Mouse (Mus musculus) neural tube, embryonic 15.5 days (tissue): ENCODE data around the gene Pepd. TPM values are rescaled to one million over a fixed set of nuclear protein-coding genes. Genes with fewer than 3 reads are reported as not detected.
A peak's percentile ranks its signal among the peaks of the same experiment; 100 is the strongest.

Experiments used
- ATAC-seq: fragments of 200-750 bp; cut with Nextera tagmentation; 2 replicates; pipeline ENCODE4 v1.8.0; 2017; ENCODE audit warnings: mild to moderate bottlenecking, moderate TSS enrichment, moderate library complexity; ENCODE audit not compliant: low FRiP score
- H3K27ac ChIP-seq: fragments of 300-500 bp; sonication (generic); replicated peaks from 2 replicates; pipeline ENCODE4 v1.5.1; 2015; ENCODE audit warnings: mild to moderate bottlenecking, inconsistent platforms
- H3K27me3 ChIP-seq: fragments of 300-500 bp; sonication (generic); replicated peaks from 2 replicates; pipeline ENCODE4 v1.6.1; 2015; ENCODE audit warnings: inconsistent platforms
- H3K36me3 ChIP-seq: fragments of 300-500 bp; sonication (generic); 2 replicates; pipeline ENCODE4 v1.6.1; 2015; ENCODE audit warnings: inconsistent platforms
- H3K4me1 ChIP-seq: fragments of 300-500 bp; sonication (generic); 2 replicates; pipeline ENCODE4 v1.6.1; 2015; ENCODE audit warnings: inconsistent platforms
- H3K4me2 ChIP-seq: fragments of 300-500 bp; sonication (generic); 2 replicates; pipeline ENCODE4 v1.6.1; 2015; ENCODE audit warnings: inconsistent platforms, mild to moderate bottlenecking, moderate library complexity
- H3K4me3 ChIP-seq: fragments of 300-500 bp; sonication (generic); replicated peaks from 2 replicates; pipeline ENCODE4 v1.5.1; 2015; ENCODE audit warnings: mild to moderate bottlenecking, inconsistent platforms
- H3K9ac ChIP-seq: fragments of 300-500 bp; sonication (generic); replicated peaks from 2 replicates; pipeline ENCODE4 v1.6.1; 2015; ENCODE audit warnings: mild to moderate bottlenecking, inconsistent platforms
- H3K9me3 ChIP-seq: fragments of 300-500 bp; sonication (generic); replicated peaks from 2 replicates; pipeline ENCODE4 v1.6.1; 2016; ENCODE audit warnings: inconsistent platforms
- WGBS: fragments of 180-500 bp; shearing (Covaris S2); methylation state at CpG from one replicate; pipeline ENCODE4 v1.1.7; 2015; ENCODE audit warnings: mixed read lengths; 5-methylcytosine and 5-hydroxymethylcytosine counted together
- polyA plus RNA-seq: library from polyadenylated mRNA; unstranded; fragments of >200 nt; fragmentation: Nextera tagmentation; extraction: Ambion mirVana; gene quantifications from 2 replicates; pipeline ENCODE4 v1.2.1, GENCODE M21; 2015

The Pepd gene
- polyA plus RNA-seq, 1 experiment from 2014 or later, result 67.5 TPM

DNA sequence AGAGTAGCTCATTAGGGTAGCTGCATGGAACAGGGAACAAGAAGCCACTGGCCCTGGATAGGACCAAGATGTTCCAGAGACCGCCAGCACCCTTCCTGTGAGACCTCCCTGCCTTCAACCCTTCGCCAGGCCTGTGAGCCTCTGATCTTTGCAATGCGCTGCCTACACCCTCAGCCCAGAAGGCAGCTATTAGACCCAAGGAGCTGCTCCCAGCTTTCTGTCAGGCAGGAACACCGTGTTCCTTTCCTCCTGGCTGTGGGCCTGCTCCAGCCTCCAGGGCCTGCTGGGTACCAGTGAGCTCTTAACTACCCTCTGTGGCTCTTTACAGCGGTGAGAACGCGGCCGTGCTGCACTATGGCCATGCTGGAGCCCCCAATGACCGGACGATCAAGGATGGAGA lies 109.2 kb downstream of the Pepd start:
- no peaks in the 10 kb centered on the region for H3K36me3 ChIP-seq
- H3K27ac ChIP-seq, result no peak overlapping the region
- peaks cover 21% of the 10 kb centered on the region for H3K4me1 ChIP-seq
- H3K9me3 ChIP-seq, result no peaks in the 10 kb centered on the region
- no peaks in the 10 kb centered on the region for H3K27me3 ChIP-seq
- no peak overlapping the region for H3K9ac ChIP-seq
- WGBS, result 86% methylated on average over 10 of the region's 10 CpGs
- H3K4me2 ChIP-seq, result no peak overlapping the region
- ATAC-seq, result no peak
- no peak overlapping the region for H3K4me3 ChIP-seq

DNA sequence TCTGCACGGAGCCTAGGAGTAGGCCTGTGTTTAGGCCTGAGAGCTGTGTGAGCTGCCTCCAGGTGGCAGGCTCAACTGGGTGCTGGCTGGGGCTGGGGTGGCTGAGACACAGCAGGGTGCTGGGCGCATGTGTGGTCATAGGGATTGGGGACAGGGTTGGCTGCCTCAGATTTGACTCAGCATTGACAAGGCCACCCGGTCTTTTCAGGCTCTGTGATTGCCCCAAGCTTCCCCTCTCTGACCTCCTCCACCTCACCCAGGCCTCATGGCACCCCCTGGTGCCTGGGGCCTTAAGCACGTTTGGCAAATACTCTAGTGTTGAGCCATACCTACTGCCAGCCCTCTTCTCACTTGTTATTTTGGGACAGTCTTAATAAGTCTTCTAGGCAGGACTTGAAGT lies 111.1 kb downstream of the Pepd start:
- no peak for ATAC-seq
- Histone ChIP-seq H3K27ac (no peak overlapping the region), H3K4me3 (no peak overlapping the region), H3K4me2 (no peak overlapping the region), H3K9ac (no peak overlapping the region), H3K36me3 (no peaks in the 10 kb centered on the region), H3K27me3 (no peaks in the 10 kb centered on the region), H3K9me3 (no peaks in the 10 kb centered on the region), H3K4me1 (peaks cover 36% of the 10 kb centered on the region)
- 87% methylated on average over 4 of the region's 4 CpGs for WGBS

DNA sequence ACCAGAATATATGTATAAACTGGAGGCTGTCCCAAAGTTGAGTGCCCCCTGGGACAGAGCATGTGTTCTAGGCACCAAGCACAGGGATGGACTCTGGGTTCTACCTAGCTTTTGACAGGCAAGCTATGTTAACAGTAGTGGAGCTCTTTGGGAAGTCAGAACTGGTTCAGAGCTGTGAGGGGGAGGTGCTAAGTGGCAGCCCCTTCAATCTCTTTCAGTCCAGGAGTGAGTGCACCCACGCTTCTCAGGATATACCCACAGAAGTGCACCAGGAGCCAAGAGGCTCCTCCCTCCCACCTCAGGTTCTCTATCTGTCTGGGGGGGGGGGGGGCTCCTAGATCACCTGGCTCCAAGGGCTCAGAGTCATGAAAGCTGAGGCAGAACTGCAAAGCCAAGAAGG lies 112.2 kb downstream of the Pepd start:
- H3K9me3 ChIP-seq, result no peaks in the 10 kb centered on the region
- no peaks in the 10 kb centered on the region for H3K27me3 ChIP-seq
- no peaks in the 10 kb centered on the region for H3K36me3 ChIP-seq
- H3K4me2 ChIP-seq, result no peak overlapping the region
- no peak overlapping the region for H3K9ac ChIP-seq
- H3K4me3 ChIP-seq, result no peak overlapping the region
- ATAC-seq, result no peak
- H3K4me1 ChIP-seq, result peaks cover 45% of the 10 kb centered on the region
- H3K27ac ChIP-seq, result no peak overlapping the region
- 79% methylated on average over 1 of the region's 1 CpGs for WGBS

DNA sequence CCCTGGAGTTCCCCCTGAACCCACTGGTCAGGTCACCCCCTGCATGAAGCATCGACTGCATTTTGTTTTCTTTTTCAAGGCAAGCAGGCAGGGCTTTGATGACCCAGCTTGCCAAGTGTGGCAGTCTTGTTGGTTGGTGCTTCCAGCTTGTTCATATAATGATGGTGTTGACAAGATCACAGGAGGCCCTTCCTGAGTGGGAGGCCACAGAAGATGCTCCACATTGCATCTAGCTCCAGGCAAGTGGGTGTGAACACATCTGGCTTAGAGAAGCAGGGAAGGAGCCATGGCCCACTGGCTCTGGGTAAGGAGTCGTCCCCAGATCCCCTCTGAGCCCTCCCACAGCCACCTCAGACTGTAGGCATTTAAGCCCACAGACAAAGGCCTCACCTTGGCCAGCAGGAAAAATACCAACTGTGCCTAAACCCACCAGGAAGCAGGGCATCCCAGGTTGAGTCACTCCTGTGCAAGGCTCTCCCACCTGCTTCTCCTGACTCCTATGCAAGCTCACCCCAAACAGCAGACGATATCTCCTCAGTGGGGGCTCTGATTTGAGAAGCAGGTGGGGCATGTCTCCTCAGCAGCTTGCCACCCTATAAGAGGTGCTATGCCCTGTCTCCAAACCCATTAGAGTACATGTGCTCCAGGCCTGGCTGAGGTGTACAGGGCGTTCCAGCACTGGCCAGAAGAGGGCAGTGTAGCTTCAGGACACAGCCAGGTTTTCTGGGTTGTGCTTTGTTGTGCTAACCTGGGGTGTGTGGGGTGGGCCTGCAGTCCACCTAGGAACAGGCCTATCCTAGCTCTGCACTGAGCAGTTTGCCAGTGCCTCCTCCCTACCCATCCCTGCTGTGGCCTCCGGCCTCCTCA lies 113.5 kb downstream of the Pepd start:
- Histone ChIP-seq H3K27me3 (no peaks in the 10 kb centered on the region), H3K36me3 (no peaks in the 10 kb centered on the region), H3K4me1 (peaks cover 39% of the 10 kb centered on the region), H3K9ac (no peak overlapping the region), H3K4me2 (no peak overlapping the region), H3K9me3 (no peaks in the 10 kb centered on the region), H3K4me3 (no peak overlapping the region), H3K27ac (no peak overlapping the region; the same call in 1 of the 2 replicates)
- WGBS, result 47% methylated on average over 5 of the region's 5 CpGs
- peak; percentile 48 for ATAC-seq

DNA sequence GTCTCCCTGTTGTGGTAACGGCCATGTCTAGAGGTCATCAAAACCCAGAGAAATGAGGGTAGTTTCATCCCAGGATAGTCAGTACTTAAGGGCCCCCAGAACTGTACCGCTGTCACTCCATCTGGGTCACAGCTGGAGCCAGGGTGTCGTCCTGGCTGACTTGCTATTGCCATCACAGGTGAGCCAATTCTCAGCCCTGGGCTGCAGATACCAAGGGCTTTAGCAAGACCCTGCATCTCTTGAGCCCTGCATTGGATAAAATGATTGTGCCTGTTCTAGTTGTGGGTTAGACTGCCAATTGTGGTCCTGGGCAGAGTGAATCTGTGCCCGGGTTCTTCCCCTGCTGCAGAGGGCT lies 114.1 kb downstream of the Pepd start:
- ATAC-seq, result no peak
- WGBS, result 84% methylated on average over 4 of the region's 4 CpGs
- Histone ChIP-seq H3K27me3 (no peaks in the 10 kb centered on the region), H3K36me3 (no peaks in the 10 kb centered on the region), H3K4me3 (no peak overlapping the region), H3K4me1 (peaks cover 35% of the 10 kb centered on the region), H3K27ac (no peak overlapping the region; the same call in 1 of the 2 replicates), H3K9ac (no peak overlapping the region), H3K4me2 (no peak overlapping the region), H3K9me3 (no peaks in the 10 kb centered on the region)

DNA sequence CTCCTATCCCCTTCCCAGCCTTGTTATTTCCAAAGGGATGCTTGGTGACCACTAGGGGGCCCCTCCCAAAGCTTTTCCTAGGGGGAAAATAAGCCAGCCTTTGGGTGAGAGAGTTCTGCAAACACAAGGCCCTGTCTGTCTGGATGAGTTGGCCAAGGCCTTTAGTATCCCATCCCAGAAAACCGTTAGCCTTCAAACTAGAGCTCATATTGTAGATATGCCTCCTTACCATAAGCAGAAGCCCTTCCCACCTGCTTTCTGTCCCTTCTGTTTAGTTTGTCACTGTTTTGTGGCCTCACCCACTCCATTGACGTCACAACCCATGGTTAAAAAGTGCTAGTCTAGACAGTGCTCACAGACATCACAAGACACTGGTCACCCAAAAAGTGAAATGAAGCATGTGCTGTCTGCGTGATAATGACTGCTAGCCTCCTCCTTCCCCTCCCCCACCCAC lies 114.7 kb downstream of the Pepd start:
- no peaks in the 10 kb centered on the region for H3K9me3 ChIP-seq
- no peak overlapping the region for H3K27ac ChIP-seq
- no peak for ATAC-seq
- H3K4me1 ChIP-seq, result peaks cover 30% of the 10 kb centered on the region
- no peak overlapping the region for H3K9ac ChIP-seq
- H3K27me3 ChIP-seq, result no peaks in the 10 kb centered on the region
- no peak overlapping the region for H3K4me2 ChIP-seq
- WGBS, result 81% methylated on average over 3 of the region's 3 CpGs
- H3K36me3 ChIP-seq, result peaks cover 5% of the 10 kb centered on the region; the same call in 1 of the 2 replicates
- no peak overlapping the region for H3K4me3 ChIP-seq

DNA sequence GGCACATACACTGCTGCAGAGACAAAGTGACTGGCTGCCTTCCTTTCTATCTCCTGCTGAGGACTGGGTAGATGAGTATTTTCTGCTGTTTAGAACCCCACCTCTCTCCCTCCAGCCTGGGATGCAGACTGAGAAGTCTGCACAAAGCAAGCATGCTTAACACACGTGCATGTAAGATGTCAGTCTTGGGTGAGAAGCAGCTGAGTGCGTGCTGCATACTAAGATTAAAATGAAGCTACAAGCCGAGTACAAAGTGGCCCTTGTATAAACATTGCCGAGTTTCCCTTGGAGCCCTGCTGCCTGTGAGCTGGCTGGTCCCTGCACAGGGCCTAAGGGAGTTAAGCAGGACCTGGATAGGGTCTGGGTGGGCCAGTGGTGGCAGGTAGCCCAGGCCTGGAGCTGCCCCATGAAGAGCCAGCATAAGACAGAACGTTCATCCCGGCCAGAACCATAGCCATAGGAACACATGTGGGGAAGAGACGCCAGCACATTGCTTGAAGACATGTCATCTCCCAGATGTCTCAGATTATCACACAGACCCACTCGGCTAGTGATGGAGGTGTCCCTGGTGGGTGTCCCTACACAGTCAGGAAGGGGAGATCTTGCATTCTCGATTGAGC lies 115.7 kb downstream of the Pepd start:
- Histone ChIP-seq H3K27me3 (no peaks in the 10 kb centered on the region), H3K9me3 (no peaks in the 10 kb centered on the region), H3K4me1 (peaks cover 30% of the 10 kb centered on the region), H3K4me2 (no peak overlapping the region), H3K27ac (peak overlapping the region; percentile 33), H3K4me3 (no peak overlapping the region), H3K9ac (no peak overlapping the region), H3K36me3 (peaks cover 8% of the 10 kb centered on the region; the same call in 1 of the 2 replicates)
- ATAC-seq, result no peak
- 70% methylated on average over 9 of the region's 9 CpGs for WGBS

DNA sequence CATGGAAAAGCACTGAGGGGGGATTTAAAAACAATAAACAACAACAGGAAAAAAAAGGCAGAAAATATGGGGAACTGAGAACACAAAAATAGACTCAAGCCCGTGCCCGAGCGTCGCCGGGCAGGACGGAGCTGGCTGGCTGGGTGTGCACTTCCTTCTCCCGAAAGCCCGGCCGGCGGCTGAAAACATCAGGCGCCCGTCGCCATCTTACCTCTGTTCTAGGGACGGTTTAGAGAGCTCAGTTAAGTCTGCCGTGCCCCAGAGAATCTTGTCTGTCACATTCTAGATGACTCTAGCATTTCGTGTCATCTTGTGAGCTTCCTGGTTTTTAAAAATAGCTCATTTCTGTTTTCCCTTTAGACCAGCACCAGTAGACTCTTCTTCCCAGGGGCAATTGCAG lies 116.4 kb downstream of the Pepd start:
- H3K4me3 ChIP-seq, result no peak overlapping the region
- H3K27ac ChIP-seq, result no peak overlapping the region; the same call in 1 of the 2 replicates
- H3K4me2 ChIP-seq, result no peak overlapping the region
- ATAC-seq, result no peak
- WGBS, result 78% methylated on average over 16 of the region's 16 CpGs
- no peaks in the 10 kb centered on the region for H3K9me3 ChIP-seq
- H3K27me3 ChIP-seq, result no peaks in the 10 kb centered on the region
- no peak overlapping the region for H3K9ac ChIP-seq
- H3K4me1 ChIP-seq, result peaks cover 30% of the 10 kb centered on the region
- H3K36me3 ChIP-seq, result peaks cover 8% of the 10 kb centered on the region; the same call in 1 of the 2 replicates

DNA sequence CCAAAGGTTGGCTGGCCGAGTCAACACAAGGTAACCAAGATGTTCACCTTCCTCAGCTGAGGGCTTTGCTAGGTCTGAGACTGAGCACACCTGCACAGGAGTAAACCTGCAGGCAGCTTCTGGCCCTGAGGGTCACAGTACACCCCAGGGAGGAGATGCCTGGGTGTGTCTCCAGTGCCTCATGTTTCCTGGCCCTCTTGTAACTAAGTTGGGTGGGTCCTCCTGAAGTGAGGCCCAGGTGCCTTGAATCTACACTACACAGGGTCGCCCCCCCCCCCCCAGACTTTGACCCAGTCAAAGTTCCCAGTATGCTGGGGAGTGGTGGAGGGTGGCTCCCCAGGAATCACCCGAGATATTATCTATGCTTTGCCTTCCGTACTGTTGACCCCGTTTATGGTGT lies 117.0 kb downstream of the Pepd start:
- no peaks in the 10 kb centered on the region for H3K9me3 ChIP-seq
- WGBS, result 86% methylated on average over 5 of the region's 5 CpGs
- no peak for ATAC-seq
- H3K27ac ChIP-seq, result no peak overlapping the region
- H3K9ac ChIP-seq, result no peak overlapping the region
- H3K36me3 ChIP-seq, result peaks cover 8% of the 10 kb centered on the region
- H3K27me3 ChIP-seq, result no peaks in the 10 kb centered on the region
- peaks cover 37% of the 10 kb centered on the region for H3K4me1 ChIP-seq
- no peak overlapping the region for H3K4me2 ChIP-seq
- no peak overlapping the region for H3K4me3 ChIP-seq

DNA sequence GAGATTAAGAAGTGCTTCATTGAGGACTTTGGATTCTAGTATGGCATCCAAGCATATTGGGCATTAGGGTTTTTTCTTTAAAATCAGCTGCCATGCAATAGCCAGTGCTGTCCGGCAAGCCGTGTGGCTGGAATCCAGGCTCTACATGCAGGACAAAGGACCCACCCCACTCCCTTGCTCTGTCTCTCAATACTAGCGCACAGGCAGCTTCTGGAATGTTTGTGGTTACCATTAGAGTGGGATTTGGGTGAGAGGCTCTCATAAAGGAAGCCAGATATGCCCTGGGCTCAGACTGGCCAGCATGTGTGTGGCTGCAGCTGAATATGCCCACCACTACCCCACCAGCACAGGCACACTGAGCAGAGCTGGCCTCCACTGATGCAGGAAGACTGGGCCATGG lies 117.5 kb downstream of the Pepd start:
- Histone ChIP-seq H3K9me3 (no peaks in the 10 kb centered on the region), H3K4me3 (no peak overlapping the region), H3K4me1 (peaks cover 37% of the 10 kb centered on the region), H3K27ac (no peak overlapping the region), H3K36me3 (peaks cover 8% of the 10 kb centered on the region), H3K27me3 (no peaks in the 10 kb centered on the region), H3K9ac (no peak overlapping the region), H3K4me2 (no peak overlapping the region)
- no peak for ATAC-seq
- WGBS, result 78% methylated on average over 3 of the region's 3 CpGs

DNA sequence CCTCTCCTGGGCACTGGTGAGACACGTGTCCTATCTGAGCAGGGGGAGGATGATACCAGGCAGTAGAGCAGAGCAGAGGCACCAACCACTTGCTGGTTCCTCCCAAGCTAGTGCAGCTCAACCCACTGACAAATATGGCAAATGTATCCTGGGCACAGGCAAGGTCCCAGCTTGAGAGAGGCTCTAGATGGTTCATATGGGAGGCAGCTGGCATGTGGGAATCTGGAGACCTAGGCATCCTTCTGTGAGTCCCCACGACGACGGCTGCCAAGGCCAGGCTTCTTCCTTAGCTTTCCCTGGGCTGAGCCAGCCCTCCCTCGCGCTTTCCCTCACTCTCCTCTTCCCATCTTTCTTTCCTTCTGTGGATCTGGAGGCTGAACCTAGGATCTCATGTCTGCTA lies 118.4 kb downstream of the Pepd start:
- Histone ChIP-seq H3K27me3 (no peaks in the 10 kb centered on the region), H3K36me3 (peaks cover 8% of the 10 kb centered on the region), H3K4me1 (peaks cover 45% of the 10 kb centered on the region), H3K27ac (no peak overlapping the region), H3K4me3 (no peak overlapping the region), H3K4me2 (no peak overlapping the region), H3K9me3 (no peaks in the 10 kb centered on the region), H3K9ac (no peak overlapping the region)
- WGBS, result 88% methylated on average over 6 of the region's 6 CpGs
- no peak for ATAC-seq

DNA sequence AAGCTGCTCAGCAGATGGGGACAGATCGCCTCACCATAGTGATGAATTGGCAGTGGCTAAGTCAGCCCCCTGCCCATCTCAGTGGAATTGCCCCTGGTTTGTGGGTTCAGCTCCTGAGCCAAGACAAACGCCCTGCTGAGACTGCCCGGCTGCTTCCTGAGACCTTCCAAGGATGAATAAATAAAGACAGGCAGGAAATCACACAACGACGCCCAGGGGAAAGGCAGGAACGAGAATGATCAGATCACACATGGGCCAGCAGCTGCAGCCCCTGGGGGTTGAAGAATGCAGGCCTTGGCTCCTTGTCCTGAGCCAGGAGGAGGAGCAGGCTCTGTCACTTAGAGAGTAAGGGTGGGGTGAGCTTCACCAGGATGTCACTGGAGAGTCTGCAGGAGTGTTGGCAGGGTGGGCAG lies 123.0 kb downstream of the Pepd start:
- Histone ChIP-seq H3K27ac (peak overlapping the region; percentile 77), H3K9ac (no peak overlapping the region), H3K27me3 (no peaks in the 10 kb centered on the region), H3K36me3 (peaks cover 8% of the 10 kb centered on the region), H3K4me3 (no peak overlapping the region), H3K9me3 (no peaks in the 10 kb centered on the region), H3K4me1 (peaks cover 38% of the 10 kb centered on the region), H3K4me2 (no peak overlapping the region)
- peak; percentile 8; the same call in 1 of the 2 replicates for ATAC-seq
- 18% methylated on average over 6 of the region's 6 CpGs for whole genome bisulfite sequencing
